Mouse (Mus musculus): ENCODE measurements around the gene Coro1b. TPM values are rescaled to one million over a fixed set of nuclear protein-coding genes. Genes with fewer than 3 reads are reported as not detected.

Coro1b gene
- polyA plus RNA-seq, 1 experiment from 2014 or later: 143 TPM

GRCm38 (mm10) chr19:4146366-4147021 is 1.9 kb upstream of the Coro1b start:
- Histone ChIP-seq H3K9me3 (ENCODE audit: control insufficient read depth, low read length) (no peaks in the 10 kb centered on the region), H3K27me3 (replicated peaks; ENCODE audit: control insufficient read depth, insufficient read depth, low read length) (no peaks in the 10 kb centered on the region), H3K36me3 (ENCODE audit: control insufficient read depth, insufficient read depth) (peaks cover 6% of the 10 kb centered on the region; the same call in 1 of the 2 replicates), H3K4me1 (replicated peaks; ENCODE audit: control insufficient read depth, insufficient read depth, low read length) (peaks cover 22% of the 10 kb centered on the region), H3K27ac (ENCODE audit: low read length) (no peak overlapping the region), H3K9ac (replicated peaks; ENCODE audit: low read depth, low read length) (no peak overlapping the region), H3K4me3 (replicated peaks; ENCODE audit: low read length) (no peak overlapping the region), H3K4me2 (ENCODE audit: low read length) (no peak overlapping the region)
- ATAC-seq: no peak
- WGBS: 68% methylated on average over 12 of the region's 12 CpGs

GRCm38 (mm10) chr19:4147022-4147405 is 1.4 kb upstream of the Coro1b start:
- H3K27ac ChIP-seq (ENCODE audit: low read length): no peak overlapping the region
- peaks cover 6% of the 10 kb centered on the region; the same call in 1 of the 2 replicates for H3K36me3 ChIP-seq (ENCODE audit: control insufficient read depth, insufficient read depth)
- H3K4me3 ChIP-seq (replicated peaks; ENCODE audit: low read length): no peak overlapping the region
- peaks cover 22% of the 10 kb centered on the region for H3K4me1 ChIP-seq (replicated peaks; ENCODE audit: control insufficient read depth, insufficient read depth, low read length)
- H3K9me3 ChIP-seq (ENCODE audit: control insufficient read depth, low read length): no peaks in the 10 kb centered on the region
- WGBS: 35% methylated on average over 3 of the region's 3 CpGs
- H3K27me3 ChIP-seq (replicated peaks; ENCODE audit: control insufficient read depth, insufficient read depth, low read length): no peaks in the 10 kb centered on the region
- no peak overlapping the region for H3K9ac ChIP-seq (replicated peaks; ENCODE audit: low read depth, low read length)
- no peak overlapping the region for H3K4me2 ChIP-seq (ENCODE audit: low read length)
- no peak for ATAC-seq

- Histone ChIP-seq H3K9ac (replicated peaks; ENCODE audit: low read depth, low read length) (peak overlapping the region; percentile 91), H3K27me3 (replicated peaks; ENCODE audit: control insufficient read depth, insufficient read depth, low read length) (no peaks in the 10 kb centered on the region), H3K4me1 (replicated peaks; ENCODE audit: control insufficient read depth, insufficient read depth, low read length) (peaks cover 22% of the 10 kb centered on the region), H3K27ac (ENCODE audit: low read length) (peak overlapping the region; percentile 28; the same call in 1 of the 2 replicates), H3K9me3 (ENCODE audit: control insufficient read depth, low read length) (no peaks in the 10 kb centered on the region), H3K4me2 (ENCODE audit: low read length) (peak overlapping the region; percentile 96), H3K4me3 (replicated peaks; ENCODE audit: low read length) (peak overlapping the region; percentile 88), H3K36me3 (ENCODE audit: control insufficient read depth, insufficient read depth) (peaks cover 6% of the 10 kb centered on the region; the same call in 1 of the 2 replicates)
- 38% methylated on average over 9 of the region's 9 CpGs for WGBS
- peak; percentile 5 for ATAC-seq
Measured at GRCm38 (mm10) chr19:4147782-4148490, 483 bp upstream of the Coro1b start.

GRCm38 (mm10) chr19:4148819-4149218 is 400 bp downstream of the Coro1b start:
- Histone ChIP-seq H3K9ac (replicated peaks; ENCODE audit: low read depth, low read length) (peak overlapping the region; percentile 91), H3K27ac (ENCODE audit: low read length) (peak overlapping the region; percentile 63), H3K36me3 (ENCODE audit: control insufficient read depth, insufficient read depth) (peaks cover 6% of the 10 kb centered on the region; the same call in 1 of the 2 replicates), H3K4me1 (replicated peaks; ENCODE audit: control insufficient read depth, insufficient read depth, low read length) (peaks cover 22% of the 10 kb centered on the region), H3K4me3 (replicated peaks; ENCODE audit: low read length) (peak overlapping the region; percentile 88), H3K9me3 (ENCODE audit: control insufficient read depth, low read length) (no peaks in the 10 kb centered on the region), H3K27me3 (replicated peaks; ENCODE audit: control insufficient read depth, insufficient read depth, low read length) (no peaks in the 10 kb centered on the region), H3K4me2 (ENCODE audit: low read length) (peak overlapping the region; percentile 96)
- ATAC-seq: peak; percentile 18
- 2% methylated on average over 8 of the region's 8 CpGs for WGBS

DNA sequence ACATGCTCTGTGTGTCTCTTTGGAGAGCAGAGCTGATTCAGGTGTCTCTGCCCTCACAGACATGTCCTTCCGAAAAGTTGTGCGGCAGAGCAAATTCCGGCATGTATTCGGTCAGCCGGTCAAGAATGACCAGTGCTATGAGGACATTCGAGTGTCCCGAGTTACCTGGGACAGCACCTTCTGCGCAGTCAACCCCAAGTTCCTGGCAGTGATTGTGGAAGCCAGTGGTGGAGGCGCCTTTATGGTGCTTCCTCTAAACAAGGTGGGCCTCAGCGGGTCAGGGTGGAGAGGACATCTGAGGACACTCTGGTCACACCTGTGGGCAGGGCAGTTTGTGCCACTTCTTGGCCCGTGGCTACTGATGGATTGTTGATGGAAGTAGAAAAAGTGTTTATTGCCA is 864 bp downstream of the Coro1b start:
- peaks cover 22% of the 10 kb centered on the region for H3K4me1 ChIP-seq (replicated peaks; ENCODE audit: control insufficient read depth, insufficient read depth, low read length)
- WGBS: 89% methylated on average over 11 of the region's 11 CpGs
- no peaks in the 10 kb centered on the region for H3K27me3 ChIP-seq (replicated peaks; ENCODE audit: control insufficient read depth, insufficient read depth, low read length)
- ATAC-seq: no peak
- H3K4me2 ChIP-seq (ENCODE audit: low read length): peak overlapping the region; percentile 96
- H3K27ac ChIP-seq (ENCODE audit: low read length): no peak overlapping the region; the same call in 1 of the 2 replicates
- H3K36me3 ChIP-seq (ENCODE audit: control insufficient read depth, insufficient read depth): peaks cover 6% of the 10 kb centered on the region; the same call in 1 of the 2 replicates
- no peaks in the 10 kb centered on the region for H3K9me3 ChIP-seq (ENCODE audit: control insufficient read depth, low read length)
- peak overlapping the region; percentile 88 for H3K4me3 ChIP-seq (replicated peaks; ENCODE audit: low read length)
- H3K9ac ChIP-seq (replicated peaks; ENCODE audit: low read depth, low read length): peak overlapping the region; percentile 91

GRCm38 (mm10) chr19:4149764-4150461 is 1.5 kb downstream of the Coro1b start:
- H3K9ac ChIP-seq (replicated peaks; ENCODE audit: low read depth, low read length): no peak overlapping the region
- H3K27me3 ChIP-seq (replicated peaks; ENCODE audit: control insufficient read depth, insufficient read depth, low read length): no peaks in the 10 kb centered on the region
- no peak for ATAC-seq
- peaks cover 22% of the 10 kb centered on the region for H3K4me1 ChIP-seq (replicated peaks; ENCODE audit: control insufficient read depth, insufficient read depth, low read length)
- H3K4me3 ChIP-seq (replicated peaks; ENCODE audit: low read length): no peak overlapping the region
- no peaks in the 10 kb centered on the region for H3K9me3 ChIP-seq (ENCODE audit: control insufficient read depth, low read length)
- peaks cover 6% of the 10 kb centered on the region; the same call in 1 of the 2 replicates for H3K36me3 ChIP-seq (ENCODE audit: control insufficient read depth, insufficient read depth)
- H3K4me2 ChIP-seq (ENCODE audit: low read length): no peak overlapping the region
- H3K27ac ChIP-seq (ENCODE audit: low read length): no peak overlapping the region
- 93% methylated on average over 17 of the region's 17 CpGs for WGBS

GRCm38 (mm10) chr19:4150567-4151487 is 2.4 kb downstream of the Coro1b start:
- H3K9me3 ChIP-seq (ENCODE audit: control insufficient read depth, low read length): no peaks in the 10 kb centered on the region
- WGBS: 88% methylated on average over 22 of the region's 22 CpGs
- no peaks in the 10 kb centered on the region for H3K27me3 ChIP-seq (replicated peaks; ENCODE audit: control insufficient read depth, insufficient read depth, low read length)
- H3K27ac ChIP-seq (ENCODE audit: low read length): no peak overlapping the region
- no peak for ATAC-seq
- peaks cover 6% of the 10 kb centered on the region; the same call in 1 of the 2 replicates for H3K36me3 ChIP-seq (ENCODE audit: control insufficient read depth, insufficient read depth)
- H3K4me1 ChIP-seq (replicated peaks; ENCODE audit: control insufficient read depth, insufficient read depth, low read length): peaks cover 22% of the 10 kb centered on the region
- H3K4me3 ChIP-seq (replicated peaks; ENCODE audit: low read length): no peak overlapping the region
- H3K9ac ChIP-seq (replicated peaks; ENCODE audit: low read depth, low read length): no peak overlapping the region
- no peak overlapping the region for H3K4me2 ChIP-seq (ENCODE audit: low read length)

DNA sequence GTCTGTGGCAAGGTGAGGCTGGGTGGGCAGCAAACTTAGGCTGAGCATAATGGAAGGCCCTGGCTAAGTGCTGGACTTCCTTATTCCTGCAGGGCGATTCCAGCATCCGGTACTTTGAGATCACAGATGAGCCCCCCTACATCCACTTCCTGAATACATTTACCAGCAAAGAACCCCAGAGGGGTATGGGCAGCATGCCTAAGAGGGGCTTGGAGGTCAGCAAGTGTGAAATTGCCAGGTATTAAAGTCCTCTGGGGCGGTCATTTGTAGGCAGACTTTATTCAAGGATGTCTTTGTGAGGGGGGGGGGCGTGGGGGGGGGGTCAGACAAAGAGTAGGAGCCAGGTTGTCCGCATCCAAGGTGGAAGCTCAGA is 3.1 kb downstream of the Coro1b start:
- H3K9me3 ChIP-seq (ENCODE audit: control insufficient read depth, low read length): no peaks in the 10 kb centered on the region
- H3K4me1 ChIP-seq (replicated peaks; ENCODE audit: control insufficient read depth, insufficient read depth, low read length): peaks cover 22% of the 10 kb centered on the region
- H3K27ac ChIP-seq (ENCODE audit: low read length): no peak overlapping the region
- no peaks in the 10 kb centered on the region for H3K27me3 ChIP-seq (replicated peaks; ENCODE audit: control insufficient read depth, insufficient read depth, low read length)
- H3K4me3 ChIP-seq (replicated peaks; ENCODE audit: low read length): no peak overlapping the region
- WGBS: 72% methylated on average over 5 of the region's 5 CpGs
- no peak overlapping the region for H3K4me2 ChIP-seq (ENCODE audit: low read length)
- no peak overlapping the region for H3K9ac ChIP-seq (replicated peaks; ENCODE audit: low read depth, low read length)
- no peak for ATAC-seq
- peaks cover 6% of the 10 kb centered on the region; the same call in 1 of the 2 replicates for H3K36me3 ChIP-seq (ENCODE audit: control insufficient read depth, insufficient read depth)
